Mouse (Mus musculus): ENCODE measurements around the gene Vma21.
A peak's percentile ranks its signal among the peaks of the same experiment; 100 is the strongest.

The Vma21 gene

DNA sequence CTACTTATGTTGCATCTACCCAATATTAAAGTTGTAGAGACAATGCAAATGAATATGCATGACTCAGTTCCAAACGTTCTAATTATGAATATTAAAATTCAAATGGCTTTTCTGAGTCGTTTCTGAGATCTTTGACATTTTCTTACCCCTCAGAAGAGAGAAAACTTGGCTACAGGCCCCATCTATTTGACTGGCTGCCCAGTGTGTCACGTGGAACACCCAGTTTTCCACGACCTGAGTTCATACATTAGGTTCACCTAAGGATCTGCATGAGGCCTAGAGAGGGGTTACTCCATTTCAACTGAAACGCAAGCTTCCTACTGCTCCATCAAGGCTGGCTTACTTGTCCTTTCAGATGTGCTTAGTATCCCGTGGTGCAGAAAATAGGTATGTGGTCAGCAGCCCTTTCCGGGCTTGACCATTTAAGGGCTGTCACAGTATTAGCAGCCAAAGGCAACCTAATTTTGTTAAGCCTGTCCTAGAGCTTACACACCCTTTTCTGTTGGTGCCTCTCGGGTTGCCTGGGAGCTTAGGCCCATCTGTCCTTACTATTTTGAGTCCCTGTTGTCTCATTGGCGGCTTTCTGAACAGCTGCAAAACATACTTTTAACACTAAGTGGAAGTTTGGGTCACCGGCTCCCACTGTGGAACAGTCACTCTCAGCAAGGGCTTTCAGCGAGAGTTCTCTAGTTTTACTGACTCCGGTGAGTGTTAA is at the start of gene Vma21:
Gene Vma21, plus strand, starts transcription at position 294 of the 715 bp plus-strand sequence.
- DNase-seq (ENCODE audit: low spot score in 2 of 2) = peak in 1 of 2 experiments; percentile 3

- no peak for DNase-seq (ENCODE audit: low spot score in 2 of 2)
Observed at GRCm38 (mm10) chrX:71767909-71768308, 47.8 kb upstream of the Vma21 start.

GRCm38 (mm10) chrX:71791106-71791505 is 24.6 kb upstream of the Vma21 start:
- no peak for DNase-seq (ENCODE audit: low spot score in 2 of 2)

- no peak for DNase-seq (ENCODE audit: low spot score in 2 of 2)
Observed at GRCm38 (mm10) chrX:71797766-71798165, 18.0 kb upstream of the Vma21 start.

- DNase-seq (ENCODE audit: low spot score in 2 of 2) = no peak
Observed at GRCm38 (mm10) chrX:71798883-71799282, 16.8 kb upstream of the Vma21 start.

GRCm38 (mm10) chrX:71811966-71812835 is 3.5 kb upstream of the Vma21 start:
- DNase-seq (ENCODE audit: low spot score in 2 of 2) = no peak

GRCm38 (mm10) chrX:71816401-71816857 is 705 bp downstream of the Vma21 start:
- DNase-seq (ENCODE audit: low spot score in 2 of 2) = peak; percentile 73 to 84

- DNase-seq (ENCODE audit: low spot score in 2 of 2) = no peak
Observed at GRCm38 (mm10) chrX:71816931-71817361, 1.2 kb downstream of the Vma21 start.

GRCm38 (mm10) chrX:71838911-71839310 is 23.2 kb downstream of the Vma21 start:
- DNase-seq (ENCODE audit: low spot score in 2 of 2) = no peak

GRCm38 (mm10) chrX:71846696-71847095 is 31.0 kb downstream of the Vma21 start:
- DNase-seq (ENCODE audit: low spot score in 2 of 2) = no peak

- DNase-seq (ENCODE audit: low spot score in 2 of 2) = no peak
Observed at GRCm38 (mm10) chrX:71853798-71854197, 38.1 kb downstream of the Vma21 start.
